Mouse (Mus musculus): ENCODE results near the gene Vps33b.
A peak's percentile ranks its signal among the peaks of the same experiment; 100 is the strongest.

The Vps33b gene

DNA sequence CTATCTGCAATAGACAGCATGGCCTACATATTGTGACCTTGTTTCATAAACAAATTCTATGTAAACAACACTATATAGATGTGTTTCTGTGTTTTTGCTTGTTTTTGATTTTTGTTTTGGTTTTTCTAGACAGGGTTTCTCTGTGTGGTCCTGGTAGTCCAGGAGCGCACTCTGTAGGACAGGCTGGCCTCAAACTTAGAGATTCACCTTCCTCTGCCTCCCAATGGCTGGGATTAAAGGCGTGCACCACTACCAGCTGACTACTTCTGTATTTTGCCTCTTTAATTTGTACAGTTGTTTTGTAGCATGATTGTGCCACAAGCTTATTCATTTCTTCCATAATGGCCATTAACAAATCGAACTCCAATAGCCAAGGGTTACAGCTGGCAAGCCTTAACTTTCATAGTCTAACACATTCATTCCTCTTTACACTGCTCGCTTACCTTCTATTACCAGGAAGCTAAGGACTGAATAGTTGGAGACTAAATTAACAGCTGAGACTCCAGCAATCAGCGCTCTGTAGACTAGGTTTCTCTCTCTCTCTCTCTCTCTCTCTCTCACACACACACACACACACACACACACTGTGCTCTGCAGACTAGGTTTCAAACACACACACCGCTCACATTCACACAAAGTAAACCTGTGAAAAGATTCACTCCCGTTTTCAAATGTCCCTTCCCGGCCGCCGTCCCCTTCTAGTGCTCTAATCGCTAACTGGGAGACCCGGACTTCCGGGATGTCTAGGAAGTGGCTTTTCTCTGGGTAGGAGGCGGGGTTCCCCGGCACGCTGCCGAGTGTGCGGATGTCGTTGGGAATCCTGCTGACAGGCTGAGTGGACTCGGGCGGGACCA is at the start of gene Vps33b:
Vps33b (plus strand) TSS at position 753 of the 854 bp plus-strand sequence.
- peak; percentile 98 for DNase-seq

DNA sequence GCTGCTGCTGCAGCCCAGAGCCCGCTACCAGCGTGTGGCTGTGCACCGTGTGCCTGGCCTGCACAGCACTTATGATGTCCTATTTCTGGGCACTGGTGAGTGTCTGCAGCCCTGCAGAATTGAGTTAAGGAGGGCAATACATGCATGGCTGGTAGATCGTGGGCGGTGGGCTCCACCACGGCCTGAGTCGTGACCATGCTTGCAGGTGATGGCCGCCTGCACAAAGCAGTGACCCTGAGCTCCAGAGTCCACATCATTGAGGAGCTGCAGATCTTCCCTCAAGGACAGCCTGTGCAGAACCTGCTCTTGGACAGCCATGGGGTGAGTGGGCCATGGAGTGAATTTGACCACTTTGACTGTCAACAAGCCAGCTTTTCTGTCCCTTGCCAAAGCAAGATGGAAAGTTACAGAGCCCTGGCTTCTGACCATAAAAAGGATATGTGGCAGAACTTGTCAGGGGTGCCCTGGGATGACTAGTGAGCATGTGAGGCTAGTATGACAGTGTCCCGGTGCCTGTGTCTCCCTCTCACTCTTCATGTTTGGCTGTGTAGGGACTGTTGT is 49.1 kb upstream of the Vps33b start:
- no peak for DNase-seq

DNA sequence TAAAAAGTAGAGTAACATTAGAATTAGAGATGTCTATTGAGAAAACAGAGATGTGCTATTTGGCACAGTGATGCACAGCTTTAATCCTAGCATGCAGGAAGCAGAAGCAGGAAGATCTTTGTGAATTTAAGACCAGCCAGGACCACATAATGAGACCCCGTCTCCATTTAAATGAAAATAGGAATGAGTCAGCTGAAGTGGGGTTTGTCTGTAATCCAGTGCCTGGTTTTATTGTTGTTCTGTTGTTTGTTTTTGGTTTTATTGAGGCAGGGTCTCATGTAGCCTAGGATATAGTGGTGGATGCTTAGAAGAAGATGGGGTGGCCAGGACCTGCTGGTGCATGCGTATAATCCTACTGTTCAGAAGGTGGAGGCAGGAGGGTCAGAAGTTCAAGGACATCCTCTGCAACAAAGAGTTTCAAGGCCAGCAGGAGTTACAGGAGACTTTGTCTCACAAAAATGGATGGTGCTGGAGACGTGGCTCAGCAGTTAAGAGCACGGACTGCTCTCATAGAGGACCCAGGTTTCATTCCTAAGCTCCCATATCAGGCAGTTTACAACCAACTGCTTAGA is 48.2 kb upstream of the Vps33b start:
- DNase-seq, result no peak

DNA sequence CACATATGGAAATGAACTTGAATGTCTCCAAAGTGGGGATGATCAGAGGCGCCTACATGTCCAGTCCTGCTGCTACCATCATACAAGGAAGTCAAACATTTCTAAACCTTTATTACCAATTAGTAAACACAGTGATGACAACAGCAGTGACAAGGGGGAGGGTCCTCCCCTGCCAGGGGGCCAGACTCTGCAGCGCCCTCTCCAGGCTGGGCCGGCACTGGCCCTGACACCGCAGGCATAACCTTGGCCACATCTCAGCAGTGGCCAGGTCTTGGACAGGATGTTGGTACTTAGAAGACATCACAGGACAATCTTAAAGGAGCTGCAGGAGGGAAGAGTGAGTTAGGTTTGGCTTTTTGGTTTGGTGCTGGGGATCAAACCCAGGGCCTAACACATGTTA is 42.4 kb upstream of the Vps33b start:
- no peak for DNase-seq

DNA sequence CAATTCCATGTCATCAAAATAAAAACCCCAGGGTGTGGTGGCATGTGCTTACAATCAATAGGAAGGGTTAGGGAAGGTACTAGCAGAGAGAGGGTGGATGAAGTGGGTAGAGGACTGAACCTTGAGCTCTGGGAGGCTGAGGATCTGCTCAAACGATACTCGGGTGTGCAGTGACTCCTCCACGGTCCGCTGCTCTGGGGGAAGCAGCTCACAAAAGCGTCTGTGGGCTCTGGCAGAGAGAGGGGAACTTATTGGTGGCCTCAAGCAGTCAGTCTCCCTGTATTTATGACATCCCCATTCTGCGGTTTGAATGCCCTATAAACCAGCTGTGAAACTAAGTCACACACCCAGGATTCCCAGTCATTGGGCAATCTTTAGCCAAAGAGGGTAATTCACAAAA is 39.3 kb upstream of the Vps33b start:
- no peak for DNase-seq

DNA sequence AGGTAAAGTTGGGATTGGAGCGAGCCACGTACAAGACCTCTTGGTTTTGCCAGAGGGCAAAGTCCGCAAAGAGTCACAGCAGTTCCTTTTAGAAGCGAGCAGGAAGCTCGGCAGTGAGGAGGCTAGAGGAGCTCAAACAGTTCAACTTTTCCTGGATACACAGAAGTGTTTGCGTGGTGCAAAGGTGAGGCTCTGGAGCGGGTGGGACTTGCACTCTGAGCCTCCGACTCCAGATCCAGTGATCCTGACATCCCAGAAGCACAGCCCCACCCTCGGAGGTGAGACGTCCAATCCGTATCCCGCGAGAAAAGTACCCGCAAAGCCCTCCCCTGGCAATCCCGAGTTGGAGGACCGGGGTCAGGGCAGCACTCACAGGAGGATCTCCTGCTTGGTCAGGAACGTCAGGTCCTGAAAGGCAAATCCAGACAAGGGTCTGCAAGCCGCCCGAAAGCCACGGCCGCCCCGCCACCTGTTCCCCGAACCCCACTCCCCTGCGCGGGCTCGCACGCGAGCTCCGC is 37.4 kb upstream of the Vps33b start:
- no peak for DNase-seq

DNA sequence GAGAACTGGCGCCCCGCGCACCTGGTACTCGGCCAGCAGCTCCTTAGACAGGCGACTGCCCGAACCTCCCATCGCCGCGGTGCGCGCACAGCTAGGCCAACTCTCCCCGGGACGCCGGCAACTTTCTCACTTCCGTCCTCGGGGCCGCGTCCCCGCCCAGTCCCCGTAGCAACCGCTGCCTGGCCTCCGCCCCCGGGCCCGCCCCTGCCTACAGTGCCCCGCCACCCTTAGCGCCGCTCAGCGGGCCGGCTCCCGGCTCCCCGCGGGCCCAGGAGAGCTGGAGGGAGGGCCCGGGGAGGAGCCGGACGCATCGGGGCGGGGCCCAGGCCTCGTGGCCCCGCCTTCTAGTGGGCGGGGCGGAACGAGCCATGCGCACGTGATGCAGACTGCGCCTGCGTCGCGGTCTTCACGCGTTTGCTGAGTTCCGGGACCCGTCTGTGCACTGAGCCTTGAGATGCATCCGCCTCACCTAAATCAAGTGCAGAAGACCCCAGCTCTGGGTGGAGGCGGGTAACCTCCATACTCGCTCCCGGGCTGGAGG is 36.9 kb upstream of the Vps33b start, which contains the start of the genes Cib1 and Gdpgp1:
Cib1 (minus strand) TSS at position 325 of the 541 bp plus-strand sequence.
Gdpgp1 (plus strand) TSS at position 377 of the 541 bp plus-strand sequence.
- DNase-seq, result peak; percentile 97

DNA sequence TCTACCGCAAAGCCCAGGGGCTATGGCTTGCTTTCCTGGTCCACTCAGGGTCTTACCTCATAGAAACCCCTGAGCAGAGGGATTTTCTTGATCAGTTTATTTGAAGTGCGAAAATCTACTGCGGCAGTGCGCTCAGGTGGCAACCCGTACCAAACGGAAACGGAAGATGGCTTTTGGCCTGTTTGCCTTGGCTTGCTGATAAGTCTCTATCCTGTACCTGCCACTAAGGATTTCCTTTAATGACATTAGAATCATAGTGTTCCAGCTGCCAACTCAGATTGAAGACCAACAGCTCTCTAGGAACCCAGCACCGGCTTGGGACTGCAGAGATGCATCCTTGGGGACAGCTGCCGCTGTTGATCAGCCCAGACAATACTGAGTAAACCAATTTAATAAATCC is 35.6 kb upstream of the Vps33b start:
- peak; percentile 45 for DNase-seq

DNA sequence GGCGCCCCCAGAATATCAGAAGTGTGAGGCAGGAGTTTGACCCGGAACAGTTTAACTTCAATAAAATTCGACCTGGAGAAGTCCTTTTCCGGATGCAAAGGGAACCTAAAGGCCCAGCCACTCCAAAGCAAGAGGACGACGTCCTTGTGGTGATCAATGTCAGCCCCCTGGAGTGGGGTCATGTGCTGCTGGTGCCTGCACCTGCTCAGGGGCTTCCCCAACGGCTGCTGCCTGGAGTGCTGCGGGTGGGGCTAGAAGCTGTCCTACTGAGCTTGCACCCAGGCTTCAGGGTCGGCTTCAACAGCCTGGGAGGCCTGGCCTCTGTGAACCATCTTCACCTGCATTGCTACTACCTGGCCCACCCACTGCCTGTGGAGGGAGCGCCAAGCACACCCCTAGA is 30.9 kb upstream of the Vps33b start:
- DNase-seq, result no peak

DNA sequence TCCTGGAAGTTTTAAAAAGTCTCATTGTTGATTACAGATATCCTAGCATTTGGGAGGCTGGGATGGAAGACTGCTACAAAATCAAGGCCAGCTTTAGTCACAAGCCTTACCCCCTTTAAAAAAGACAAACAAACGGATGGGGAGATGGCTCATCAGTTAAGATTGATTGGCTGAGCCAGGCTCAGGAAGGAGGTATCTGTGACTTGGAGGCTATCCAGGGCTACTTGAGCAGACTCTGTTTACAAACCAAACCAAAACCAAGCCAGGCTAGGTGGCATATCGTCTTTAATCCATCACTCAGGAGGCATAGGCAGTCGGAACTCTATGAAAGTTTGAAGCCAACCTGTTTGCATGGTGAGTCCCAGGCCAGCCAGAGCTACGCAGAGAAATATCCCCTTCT is 27.8 kb upstream of the Vps33b start:
- DNase-seq, result no peak

DNA sequence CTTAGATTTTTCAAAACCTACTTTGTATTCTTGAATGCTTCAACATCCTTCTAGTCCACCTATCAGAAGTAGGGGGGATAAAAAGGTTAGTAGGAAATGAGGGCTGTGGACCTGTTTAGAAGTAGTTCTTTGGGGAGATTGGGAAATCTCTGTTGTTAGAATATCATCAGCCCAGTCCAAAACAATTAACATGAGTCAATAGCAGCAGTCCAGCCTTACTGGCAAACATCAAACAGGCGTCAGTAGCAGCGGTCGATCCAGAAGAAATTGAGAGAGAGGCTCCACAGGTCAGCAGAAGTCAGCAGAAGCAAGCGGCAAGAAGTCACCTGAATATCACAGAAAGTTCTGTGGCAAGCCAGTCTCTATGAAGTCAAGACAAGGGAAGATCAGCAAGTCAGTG is 24.6 kb upstream of the Vps33b start:
- DNase-seq, result no peak

DNA sequence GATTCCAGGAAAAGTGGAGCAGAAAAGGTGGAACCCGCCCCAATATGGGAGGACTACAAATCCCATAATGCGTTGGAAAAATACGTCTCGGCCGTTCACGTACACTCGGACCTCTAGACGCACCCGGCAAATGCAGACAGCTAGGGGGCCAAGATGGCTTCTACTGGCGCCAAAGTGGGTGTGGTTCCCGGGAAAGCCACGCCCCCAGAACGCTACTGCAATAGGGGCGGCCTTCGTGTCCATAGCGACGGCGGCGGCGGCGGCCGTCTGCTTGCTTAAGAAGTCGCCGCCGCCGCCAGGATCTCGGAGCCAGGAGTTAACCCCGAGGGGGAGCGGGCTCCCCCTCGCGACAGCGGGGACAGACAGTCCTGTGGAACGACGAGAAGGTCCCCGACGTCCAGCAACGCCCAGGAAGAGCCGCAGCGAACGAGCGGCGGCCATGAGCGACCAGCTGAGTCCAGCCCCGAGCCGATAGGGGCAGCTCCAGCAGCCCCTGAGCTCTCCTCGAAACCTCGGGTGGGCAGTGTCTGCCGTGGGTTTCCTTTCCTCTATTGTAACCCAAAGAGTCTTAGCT is 23.2 kb upstream of the Vps33b start, which contains the start of gene Ttll13:
Ttll13 (plus strand) TSS at position 229 of the 574 bp plus-strand sequence.
- DNase-seq, result peak; percentile 99

DNA sequence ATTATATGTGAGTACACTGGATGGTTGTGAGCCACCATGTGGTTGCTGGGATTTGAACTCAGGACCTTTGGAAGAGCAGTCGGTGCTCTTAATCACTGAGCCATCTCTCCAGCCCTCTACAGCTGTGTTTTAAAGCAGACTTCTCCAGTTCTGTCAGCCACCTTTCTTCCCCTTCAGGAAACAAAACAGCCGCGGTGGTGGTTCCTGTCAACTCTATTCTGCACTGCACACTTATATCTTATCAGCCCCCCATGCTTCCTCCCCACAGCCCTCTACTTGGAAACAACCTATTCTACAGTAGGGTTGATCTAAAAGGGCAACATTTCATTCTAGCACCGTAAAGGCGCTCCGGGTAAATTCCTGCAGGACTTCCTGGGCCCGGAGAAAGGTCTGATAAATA is 22.6 kb upstream of the Vps33b start:
- DNase-seq, result no peak

DNA sequence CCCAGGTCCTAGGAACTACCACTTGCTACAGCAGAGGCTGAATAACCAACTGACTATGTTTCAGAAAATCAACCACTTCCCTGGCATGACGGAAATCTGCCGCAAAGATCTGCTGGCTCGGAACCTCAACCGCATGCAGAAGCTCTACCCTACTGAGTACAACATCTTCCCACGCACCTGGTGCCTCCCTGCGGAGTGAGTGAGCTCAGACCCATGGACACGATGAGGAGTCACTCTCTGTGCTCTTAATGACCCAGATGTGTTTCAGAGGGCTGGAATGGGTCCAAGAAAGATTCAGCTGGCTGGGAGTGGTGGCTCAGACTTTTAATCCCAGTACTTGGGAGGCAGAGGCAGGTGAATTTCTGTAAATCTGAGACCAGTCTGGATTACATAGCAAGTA is 17.0 kb upstream of the Vps33b start:
- no peak for DNase-seq

DNA sequence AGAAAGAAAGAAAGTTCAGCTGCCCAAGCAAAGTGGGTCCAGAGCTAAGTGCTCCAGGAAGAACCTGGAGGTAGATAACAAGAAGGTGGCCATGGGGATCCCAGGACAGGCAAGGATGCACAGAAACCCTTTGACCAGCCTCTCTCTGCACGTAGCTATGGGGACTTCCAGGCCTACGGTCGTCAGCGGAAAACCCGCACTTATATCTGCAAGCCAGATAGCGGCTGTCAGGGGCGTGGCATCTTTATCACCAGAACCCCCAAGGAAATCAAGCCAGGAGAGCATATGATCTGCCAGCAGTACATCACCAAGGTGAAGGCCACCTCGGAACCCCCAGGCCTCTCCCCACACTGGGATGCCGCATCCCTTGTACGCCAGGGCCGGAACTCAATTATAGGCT is 16.6 kb upstream of the Vps33b start:
- no peak for DNase-seq

DNA sequence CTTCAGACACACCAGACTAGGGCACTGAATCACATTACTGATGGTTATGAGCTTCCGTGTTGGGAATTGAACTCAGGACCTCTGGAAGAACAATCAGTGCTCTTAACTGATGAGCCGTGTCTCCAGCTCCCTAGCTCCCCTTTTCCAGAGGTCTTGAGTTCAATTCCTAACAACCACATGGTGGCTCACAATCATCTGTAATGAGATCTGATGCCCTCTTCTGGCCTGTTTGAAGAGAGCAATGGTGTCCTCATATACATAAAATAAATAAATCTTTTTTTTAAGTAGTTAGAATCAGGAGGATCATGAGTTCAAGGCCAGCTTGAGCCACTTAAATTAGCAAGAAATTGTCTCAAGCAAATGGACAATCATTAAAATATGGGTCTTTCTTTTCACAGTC is 13.5 kb upstream of the Vps33b start:
- no peak for DNase-seq

DNA sequence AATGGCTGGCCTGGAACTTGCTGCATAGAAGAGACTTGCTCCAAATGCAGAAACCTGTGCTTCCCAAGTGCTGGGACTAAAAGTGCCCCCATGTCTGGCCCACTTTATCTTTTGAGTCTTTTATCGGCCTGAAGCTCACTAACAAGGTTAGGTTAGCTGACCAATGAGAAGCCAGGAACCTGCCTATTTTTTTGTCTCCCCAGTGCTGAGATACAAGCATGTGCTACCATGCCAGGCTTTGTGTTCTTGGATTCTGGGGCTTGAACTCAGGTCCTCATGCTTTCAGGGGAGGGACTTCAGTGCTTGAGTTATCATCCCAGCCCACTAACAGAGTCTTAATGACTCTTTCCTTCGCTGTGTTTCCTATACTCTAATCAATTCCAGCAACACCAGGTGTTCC is 11.7 kb upstream of the Vps33b start:
- no peak for DNase-seq

DNA sequence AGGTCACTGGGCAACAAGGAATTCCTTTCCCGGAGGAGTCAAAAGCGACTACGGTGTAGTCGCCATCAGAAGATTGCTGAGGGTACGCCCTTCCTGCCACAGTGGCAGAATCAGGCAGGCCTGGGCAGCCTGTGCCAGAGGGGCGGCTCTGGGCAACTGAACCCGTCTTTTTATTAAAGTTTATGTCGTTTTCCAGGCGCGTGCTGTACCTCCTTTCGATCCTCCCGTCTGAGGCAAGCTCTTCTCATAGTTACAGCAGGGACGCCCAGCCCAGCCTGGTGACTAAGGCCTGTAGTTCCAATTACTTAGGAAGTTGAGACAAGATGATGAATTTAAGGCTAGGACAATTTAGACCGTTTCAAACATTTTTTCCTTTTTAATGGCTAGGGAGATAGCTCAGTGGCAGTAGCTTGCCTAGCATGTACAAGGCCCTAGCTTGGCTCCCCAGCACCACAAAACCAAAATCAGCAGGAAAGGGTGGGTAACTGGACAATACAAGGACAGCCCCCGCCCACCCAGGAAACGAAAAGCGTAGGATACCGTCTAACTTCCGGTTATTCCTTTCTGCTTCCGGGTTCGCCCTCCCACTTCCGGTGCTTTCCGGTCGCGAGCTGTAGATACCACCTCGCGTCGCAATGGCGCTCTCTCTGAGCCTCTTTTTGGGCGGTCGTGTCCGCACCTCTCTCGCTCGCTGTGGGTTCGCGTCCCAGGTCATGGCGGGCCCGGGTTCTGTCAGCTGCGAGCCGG is 8.7 kb upstream of the Vps33b start, which contains the start of gene Ngrn:
Ngrn (plus strand) TSS at position 591 of the 747 bp plus-strand sequence.
- peak; percentile 94 for DNase-seq

DNA sequence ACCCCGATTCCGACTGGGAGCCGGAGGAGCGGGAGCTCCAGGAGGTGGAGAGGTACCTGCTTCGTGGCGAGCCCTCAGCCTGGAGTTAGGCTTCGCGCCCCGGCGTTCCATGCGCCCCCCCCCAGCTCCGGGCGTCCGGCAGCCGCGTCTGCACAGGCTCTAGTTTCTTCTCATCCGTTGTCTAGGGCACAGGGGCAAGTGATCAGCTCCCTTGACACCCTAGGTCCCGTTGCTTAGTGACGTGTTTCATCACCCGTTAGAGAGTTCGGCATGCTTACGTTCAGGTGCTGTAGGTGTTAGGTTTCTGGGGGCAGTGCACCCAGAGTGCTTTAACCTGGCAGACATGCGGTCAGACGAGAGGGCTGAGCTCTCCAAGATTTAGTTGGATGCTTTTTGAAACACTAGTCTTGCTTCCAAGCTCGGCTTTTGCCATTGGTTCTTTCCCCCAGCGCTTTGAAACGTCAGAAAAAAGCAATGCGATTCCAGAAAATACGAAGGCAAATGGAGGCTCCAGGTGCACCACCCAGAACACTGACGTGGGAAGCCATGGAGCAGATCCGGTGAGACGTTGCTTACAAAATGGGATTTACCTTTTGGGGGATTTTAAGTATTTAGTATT is 8.0 kb upstream of the Vps33b start:
- DNase-seq, result no peak

DNA sequence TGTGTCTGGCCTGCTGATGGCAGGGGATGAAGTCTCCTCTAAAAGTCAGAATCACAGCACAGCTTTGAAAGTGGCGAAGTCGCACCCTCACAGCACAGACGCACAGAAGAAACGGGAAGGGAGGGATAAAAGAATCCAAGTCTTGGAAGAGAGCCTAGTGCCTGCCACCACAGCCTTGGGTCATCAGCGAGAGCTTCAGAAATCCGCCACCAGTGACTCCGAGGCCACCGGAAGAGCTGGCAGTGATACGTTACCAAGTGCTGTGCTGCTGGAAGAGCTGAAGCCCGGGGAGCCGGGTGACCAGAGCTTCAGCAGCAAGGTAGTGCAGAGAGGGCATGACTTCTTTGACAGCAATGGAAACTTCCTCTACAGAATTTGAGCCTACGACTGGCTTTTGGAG is 4.8 kb upstream of the Vps33b start:
- no peak for DNase-seq

DNA sequence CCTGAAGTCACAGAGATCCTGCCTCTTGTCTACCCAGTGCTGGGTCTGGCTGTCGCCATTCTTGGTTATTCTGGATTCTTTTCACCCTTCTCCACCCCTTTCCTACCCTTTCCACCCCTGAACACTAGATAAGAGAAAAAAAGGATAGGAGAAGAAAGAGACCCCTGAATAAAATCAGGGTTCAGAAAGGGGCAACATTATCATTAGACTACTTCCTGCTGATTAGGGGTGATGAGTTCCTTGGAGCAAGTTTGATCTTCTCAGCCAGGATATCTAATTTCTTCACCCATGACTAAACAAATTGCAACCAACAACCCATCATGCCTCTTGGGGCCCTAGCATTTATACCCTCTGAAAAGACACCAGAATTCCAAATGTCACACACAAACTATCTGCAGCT is 1.7 kb upstream of the Vps33b start:
- no peak for DNase-seq

DNA sequence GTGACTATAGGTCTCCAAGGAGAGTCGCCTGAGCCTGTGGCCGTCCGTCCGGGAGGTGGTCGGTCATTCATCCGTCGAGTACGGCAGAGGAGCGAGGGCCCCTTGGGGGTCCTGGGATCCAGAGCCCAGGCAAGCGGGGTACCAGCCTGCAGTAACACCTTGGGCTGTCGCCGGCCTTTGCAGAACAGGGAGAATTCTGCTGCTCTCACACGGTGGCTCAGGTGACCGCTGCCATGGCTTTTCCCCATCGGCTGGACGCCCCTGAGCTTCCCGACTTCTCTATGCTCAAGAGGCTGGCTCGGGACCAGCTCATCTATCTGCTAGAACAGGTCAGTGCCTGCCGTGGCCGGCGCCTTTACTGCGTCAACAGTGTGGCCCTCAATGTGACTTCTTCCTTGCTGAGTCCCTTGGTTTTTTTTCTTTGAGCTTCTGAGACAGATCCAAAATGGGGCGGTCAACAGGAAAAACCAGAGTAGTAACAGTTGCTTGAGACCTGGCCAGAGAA is 354 bp downstream of the Vps33b start:
- no peak for DNase-seq

Measured in retina, postnatal 1 day (tissue).